ENCODE assay signal across 9 mouse cellular contexts in genomic region chr16:23127311-23127672, GRCm38 (mm10). TPM values are rescaled to one million over a fixed set of nuclear protein-coding genes. Genes with fewer than 3 reads are reported as not detected.
A peak's percentile ranks its signal among the peaks of the same experiment; 100 is the strongest.
DNase-seq lines count a peak whose midpoint lies in the region; ATAC-seq and TF ChIP-seq lines count a peak whose summit lies in the region.
"Had no signal": no experiment of that assay in that cellular context is flagged by ENCODE, and none has a peak within 500 bp of the region (broad histone marks: within the 10 kb centered on the region; RNA-seq: fewer than 3 reads in every experiment).

No protein-coding gene starts in this region.

- TF ChIP-seq EP300 in CH12.LX (IDR thresholded peaks at IDR 0.05; ENCODE audit: low read length), result no peak

- H3K36me3 ChIP-seq in heart, embryonic 11.5 days (ENCODE audit: control insufficient read depth, insufficient read depth, low read length), result peaks cover 10% of the 10 kb centered on the region
- peaks cover 15 to 43% of the 10 kb centered on the region in 2 experiments for H3K36me3 ChIP-seq in CH12.LX (replicated peaks in 1 of 2; ENCODE audit: control insufficient read depth in 1 of 2, insufficient read depth in 1 of 2, low read length in 1 of 2)
- H3K36me3 ChIP-seq in forebrain, embryonic 14.5 days (ENCODE audit: control insufficient read depth, insufficient read depth, low read length), result peaks cover 11% of the 10 kb centered on the region
- peaks cover 35% of the 10 kb centered on the region for H3K36me3 ChIP-seq in liver, embryonic 15.5 days (replicated peaks)

- WGBS in heart, embryonic 11.5 days (ENCODE audit: insufficient replicate concordance), result 1% methylated on average over 4 of the region's 4 CpGs
- 3% methylated on average over 4 of the region's 4 CpGs for WGBS in forebrain, embryonic 14.5 days
- WGBS in liver, embryonic 15.5 days (ENCODE audit: insufficient replicate concordance), result under 1% methylated on average over 4 of the region's 4 CpGs

- H3K79me2 ChIP-seq in CH12.LX (replicated peaks; ENCODE audit: control insufficient read depth, extremely low read depth, insufficient read depth, poor library complexity, severe bottlenecking), result peaks cover 35% of the 10 kb centered on the region

- no peak for ATAC-seq in heart, embryonic 11.5 days (replicated peaks; ENCODE audit: insufficient number of reproducible peaks, low FRiP score, low TSS enrichment)
- ATAC-seq in forebrain, embryonic 14.5 days, result no peak
- ATAC-seq in liver, embryonic 15.5 days (ENCODE audit: insufficient read depth), result peak; percentile 34
- ATAC-seq in CD4-positive, CD25-positive, alpha-beta regulatory T cell, adult 4 months, result no peak

- H3K4me2 ChIP-seq in heart, embryonic 11.5 days, result peak overlapping the region; percentile 92
- H3K4me2 ChIP-seq in CH12.LX (ENCODE audit: insufficient read depth, low read depth, poor library complexity, severe bottlenecking), result peak overlapping the region; percentile 85
- peak overlapping the region; percentile 91 for H3K4me2 ChIP-seq in forebrain, embryonic 14.5 days (ENCODE audit: low read length)
- peak overlapping the region; percentile 91 for H3K4me2 ChIP-seq in liver, embryonic 15.5 days

- dilution Hi-C loops in CH12.LX (cut with MboI; ENCODE audit: extremely low pct_ligation_motif_present, extremely low pct_unique_long_range_greater_than_20kb, low sequenced_read_pairs), result no loop called here

- no peak for TF ChIP-seq CTCF in CH12.LX (conservative IDR thresholded peaks at IDR 0.05 in 1 of 2, IDR thresholded peaks at IDR 0.05 in 1 of 2; ENCODE audit: low read depth in 2 of 2, low read length in 2 of 2)

- in situ Hi-C loops in CH12.LX (cut with MboI; ENCODE audit: low pct_ligation_motif_present, low pct_unique_long_range_greater_than_20kb, low sequenced_read_pairs), result no loop called here

- TF ChIP-seq POLR2A in CH12.LX (IDR thresholded peaks at IDR 0.05; ENCODE audit: low read depth, low read length), result no peak

- peak overlapping the region; percentile 80 for H3K4me3 ChIP-seq in heart, embryonic 11.5 days (ENCODE audit: low read depth, low read length)
- peak overlapping the region; percentile 72 to 82 (median 79) for H3K4me3 ChIP-seq in CH12.LX (replicated peaks in 1 of 3; ENCODE audit: low read depth in 2 of 3, low read length in 2 of 3, poor library complexity in 1 of 3)
- H3K4me3 ChIP-seq in forebrain, embryonic 14.5 days (ENCODE audit: low read depth, low read length), result peak overlapping the region; percentile 73
- H3K4me3 ChIP-seq in liver, embryonic 15.5 days (replicated peaks), result peak overlapping the region; percentile 77

- H3K9ac ChIP-seq in heart, embryonic 11.5 days (ENCODE audit: low read depth, low read length), result peak overlapping the region; percentile 95
- H3K9ac ChIP-seq in CH12.LX (ENCODE audit: insufficient read depth, low read depth), result peak overlapping the region; percentile 85
- H3K9ac ChIP-seq in forebrain, embryonic 14.5 days (ENCODE audit: low read length), result peak overlapping the region; percentile 92
- H3K9ac ChIP-seq in liver, embryonic 15.5 days, result peak overlapping the region; percentile 80

- H3K27me3 ChIP-seq in heart, embryonic 11.5 days (ENCODE audit: control insufficient read depth, insufficient read depth, low read length), result no peaks in the 10 kb centered on the region
- no peaks in the 10 kb centered on the region for H3K27me3 ChIP-seq in CH12.LX (replicated peaks)
- no peaks in the 10 kb centered on the region for H3K27me3 ChIP-seq in forebrain, embryonic 14.5 days (replicated peaks; ENCODE audit: control insufficient read depth, insufficient read depth, low read length)
- no peaks in the 10 kb centered on the region for H3K27me3 ChIP-seq in liver, embryonic 15.5 days

- H3K4me1 ChIP-seq in heart, embryonic 11.5 days (ENCODE audit: control insufficient read depth, insufficient read depth, low read length), result peaks cover 8% of the 10 kb centered on the region
- H3K4me1 ChIP-seq in CH12.LX (ENCODE audit: control insufficient read depth in 1 of 2, insufficient read depth in 2 of 2), result peaks cover 5 to 54% of the 10 kb centered on the region in 2 experiments; a peak in 2 of 4 replicates
- H3K4me1 ChIP-seq in forebrain, embryonic 14.5 days (ENCODE audit: control insufficient read depth, insufficient read depth, low read length), result peaks cover 6% of the 10 kb centered on the region; the same call in 1 of the 2 replicates
- peaks cover 21% of the 10 kb centered on the region for H3K4me1 ChIP-seq in liver, embryonic 15.5 days (replicated peaks)

- DNase-seq in heart, postnatal 4 days, result no peak
- no peak for DNase-seq in CH12.LX (ENCODE audit: extremely low read depth)
- DNase-seq in forebrain, embryonic 14.5 days (ENCODE audit: low spot score), result no peak
- no peak for DNase-seq in ovary, postnatal 10 days (ENCODE audit: low spot score)
- no peak for DNase-seq in cerebellum, adult 8-10 months

- H3K27ac ChIP-seq in heart, embryonic 11.5 days (ENCODE audit: low read depth, low read length), result peak overlapping the region; percentile 97
- peak overlapping the region; percentile 86 for H3K27ac ChIP-seq in CH12.LX (ENCODE audit: insufficient read depth, low read depth)
- H3K27ac ChIP-seq in forebrain, embryonic 14.5 days (ENCODE audit: low read depth, low read length), result peak overlapping the region; percentile 95; the same call in 1 of the 2 replicates
- peak overlapping the region; percentile 97 for H3K27ac ChIP-seq in liver, embryonic 15.5 days (replicated peaks)

- H3K9me3 ChIP-seq in heart, embryonic 11.5 days (replicated peaks; ENCODE audit: control insufficient read depth, low read length), result no peaks in the 10 kb centered on the region
- no peaks in the 10 kb centered on the region for H3K9me3 ChIP-seq in CH12.LX (replicated peaks; ENCODE audit: low read length)
- no peaks in the 10 kb centered on the region for H3K9me3 ChIP-seq in forebrain, embryonic 14.5 days (replicated peaks; ENCODE audit: control insufficient read depth, low read length)
- no peaks in the 10 kb centered on the region for H3K9me3 ChIP-seq in liver, embryonic 15.5 days (replicated peaks)

- no peak for TF ChIP-seq RAD21 in CH12.LX (IDR thresholded peaks at IDR 0.05; ENCODE audit: low read depth, low read length)

TF ChIP-seq in CH12.LX, 34 proteins besides CTCF, POLR2A, EP300 and RAD21:
- TF ChIP-seq ETS1 (conservative IDR thresholded peaks at IDR 0.05; ENCODE audit: low read depth, low read length), result no peak
- no peak for TF ChIP-seq HCFC1 (IDR thresholded peaks at IDR 0.05; ENCODE audit: low read depth, low read length)
- no peak for TF ChIP-seq MEF2A (IDR thresholded peaks at IDR 0.05; ENCODE audit: borderline replicate concordance, low read depth, low read length)
- no peak for TF ChIP-seq POLR2AphosphoS2 (IDR thresholded peaks at IDR 0.05; ENCODE audit: low read depth, low read length)
- TF ChIP-seq ZKSCAN1 (IDR thresholded peaks at IDR 0.05; ENCODE audit: borderline replicate concordance, low read depth, low read length), result no peak
- no peak for TF ChIP-seq GABPA (IDR thresholded peaks at IDR 0.05; ENCODE audit: insufficient replicate concordance, low read depth, low read length)
- TF ChIP-seq IRF4 (IDR thresholded peaks at IDR 0.05; ENCODE audit: low read depth, low read length), result no peak
- no peak for TF ChIP-seq MYC (IDR thresholded peaks at IDR 0.05; ENCODE audit: low read depth, low read length)
- no peak for TF ChIP-seq PAX5 (IDR thresholded peaks at IDR 0.05; ENCODE audit: low read length)
- TF ChIP-seq BHLHE40 (IDR thresholded peaks at IDR 0.05; ENCODE audit: low read depth, low read length), result no peak
- no peak for TF ChIP-seq USF1 (IDR thresholded peaks at IDR 0.05; ENCODE audit: low read depth, low read length)
- TF ChIP-seq CHD2 (IDR thresholded peaks at IDR 0.05; ENCODE audit: low read length), result no peak
- no peak for TF ChIP-seq ZNF384 (IDR thresholded peaks at IDR 0.05; ENCODE audit: low read depth, low read length)
- TF ChIP-seq E2F4 (IDR thresholded peaks at IDR 0.05; ENCODE audit: insufficient replicate concordance, low read depth, low read length), result no peak
- TF ChIP-seq SIN3A (IDR thresholded peaks at IDR 0.05; ENCODE audit: low read length), result no peak
- TF ChIP-seq MAX (IDR thresholded peaks at IDR 0.05; ENCODE audit: low read length), result no peak; the same call in 1 of the 2 replicates

RNA-seq across cellular contexts. Expression of gene Rfc4, which starts 0.2 kb away (rescaled TPM):
- polyA plus RNA-seq in heart, embryonic 11.5 days (2014; fragmentation: Nextera tagmentation; extraction: Ambion mirVana), result 106 and 117 TPM in 2 replicates
- 10 to 100 TPM; 34.9 to 37.4 TPM for total RNA-seq in heart, postnatal 4 days (2021)
- total RNA-seq in CH12.LX (2012; rRNA removed), result 121 and 125 TPM in 2 replicates
- 191 and 204 TPM in 2 replicates for total RNA-seq in CH12.LX (2014; rRNA removed)
- polyA plus RNA-seq in CH12.LX (2012; ENCODE audit: insufficient read length, low read depth), result 74.6 and 91.5 TPM in 2 replicates
- 82.7 and 110 TPM in 2 replicates for polyA plus RNA-seq in forebrain, embryonic 14.5 days (2014; fragmentation: Nextera tagmentation; extraction: Ambion mirVana)
- 119 and 137 TPM in 2 replicates for polyA plus RNA-seq in liver, embryonic 15.5 days (2015; fragmentation: Nextera tagmentation; extraction: Ambion mirVana)
- 10 to 100 TPM; 38.4 to 51.1 TPM for polyA plus RNA-seq in CD4-positive, CD25-positive, alpha-beta regulatory T cell, adult 4 months (2017; shearing (Covaris generic))

RNA-seq across cellular contexts. Expression of gene Adipoq, which starts 19.0 kb away (rescaled TPM):
- polyA plus RNA-seq in heart, embryonic 11.5 days (2014; fragmentation: Nextera tagmentation; extraction: Ambion mirVana), result 0.16 TPM in 1 of 2 replicates, not detected in the other
- total RNA-seq in heart, postnatal 4 days (2021), result 1 to 10 TPM; 4.9 to 6.2 TPM
- total RNA-seq in CH12.LX (2012; rRNA removed) (0.13 TPM in 1 of 2 replicates, not detected in the other), CH12.LX (2014; rRNA removed) (0.68 and 0.99 TPM in 2 replicates)
- polyA plus RNA-seq in CH12.LX (2012; ENCODE audit: insufficient read length, low read depth), result 0.55 and 1.1 TPM in 2 replicates
- polyA plus RNA-seq in forebrain, embryonic 14.5 days (2014; fragmentation: Nextera tagmentation; extraction: Ambion mirVana), result not detected in 2 replicates
- not detected in 2 replicates for polyA plus RNA-seq in liver, embryonic 15.5 days (2015; fragmentation: Nextera tagmentation; extraction: Ambion mirVana)
- polyA plus RNA-seq in CD4-positive, CD25-positive, alpha-beta regulatory T cell, adult 4 months (2017; shearing (Covaris generic)), result not detected
- total RNA-seq: neutrophil, adult 5-6 weeks had no signal

RNA-seq across cellular contexts. Expression of gene Eif4a2, which starts 20.0 kb away (rescaled TPM):
- 205 and 223 TPM in 2 replicates for polyA plus RNA-seq in heart, embryonic 11.5 days (2014; fragmentation: Nextera tagmentation; extraction: Ambion mirVana)
- 100 to 1,000 TPM; 206 to 231 TPM for total RNA-seq in heart, postnatal 4 days (2021)
- total RNA-seq in CH12.LX (2012; rRNA removed), result 358 and 457 TPM in 2 replicates
- 660 and 860 TPM in 2 replicates for total RNA-seq in CH12.LX (2014; rRNA removed)
- polyA plus RNA-seq in CH12.LX (2012; ENCODE audit: insufficient read length, low read depth), result 475 TPM in 2 replicates
- 340 and 434 TPM in 2 replicates for polyA plus RNA-seq in forebrain, embryonic 14.5 days (2014; fragmentation: Nextera tagmentation; extraction: Ambion mirVana)
- 58.3 and 60.6 TPM in 2 replicates for polyA plus RNA-seq in liver, embryonic 15.5 days (2015; fragmentation: Nextera tagmentation; extraction: Ambion mirVana)
- polyA plus RNA-seq in CD4-positive, CD25-positive, alpha-beta regulatory T cell, adult 4 months (2017; shearing (Covaris generic)), result 100 to 1,000 TPM; 558 to 662 TPM
